Comparison of ENCODE assay signal across 8 mouse cellular contexts in the genomic region with DNA sequence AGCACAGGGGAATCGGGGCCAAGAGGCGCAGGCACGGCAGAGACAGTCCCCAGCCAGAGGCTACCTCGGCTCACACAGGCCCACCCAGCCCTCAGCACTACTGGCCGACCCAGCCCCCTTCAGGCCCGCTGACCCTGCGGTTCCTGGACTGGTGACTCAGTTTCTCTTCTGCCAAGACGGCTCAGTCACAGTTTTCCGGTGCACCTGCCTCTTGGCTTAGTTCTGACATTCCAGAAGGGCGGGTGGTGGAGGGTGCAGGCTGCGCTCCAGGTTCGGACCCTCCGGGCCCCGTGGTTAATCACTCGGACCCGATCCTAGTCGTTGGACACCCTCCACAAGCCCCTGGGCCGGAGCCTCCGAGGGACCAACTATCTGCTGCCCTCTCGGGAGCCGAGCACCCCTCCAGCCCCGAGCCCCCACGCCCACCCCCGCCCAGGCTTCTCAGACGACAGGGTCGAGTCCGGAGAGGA. TPM values are rescaled to one million over a fixed set of nuclear protein-coding genes. Genes with fewer than 3 reads are reported as not detected.
DNase-seq lines count a peak whose midpoint lies in the region; ATAC-seq and TF ChIP-seq lines count a peak whose summit lies in the region.

No protein-coding gene starts in this region.

- peak overlapping the region; percentile 89 for H3K4me3 ChIP-seq in G1E (ENCODE audit: low read depth, low read length)
- H3K4me3 ChIP-seq in embryonic facial prominence, embryonic 15.5 days (replicated peaks) = peak overlapping the region; percentile 89
- H3K4me3 ChIP-seq in midbrain, embryonic 15.5 days = peak overlapping the region; percentile 94

- peak overlapping the region; percentile 95 for H3K27ac ChIP-seq in embryonic facial prominence, embryonic 15.5 days (replicated peaks)
- peak overlapping the region; percentile 98 for H3K27ac ChIP-seq in midbrain, embryonic 15.5 days

- no peak for ATAC-seq in G1E (ENCODE audit: extremely low read depth, insufficient number of reproducible peaks, low FRiP score, poor library complexity, severe bottlenecking)
- ATAC-seq in embryonic facial prominence, embryonic 15.5 days (ENCODE audit: insufficient number of reproducible peaks, low FRiP score, low TSS enrichment, low read depth) = 0 out of 2 replicates have a peak, but pooled peaks have one; percentile 29
- peak; percentile 67 for ATAC-seq in midbrain, embryonic 15.5 days (replicated peaks)

- TF ChIP-seq CTCF in G1E (IDR thresholded peaks at IDR 0.05; ENCODE audit: low read depth, low read length) = no peak

- peak overlapping the region; percentile 98 for H3K9ac ChIP-seq in embryonic facial prominence, embryonic 15.5 days
- H3K9ac ChIP-seq in midbrain, embryonic 15.5 days = peak overlapping the region; percentile 98

- peak; percentile 24 for DNase-seq in kidney, adult 18-20 months
- DNase-seq in kidney, postnatal 4 days = no peak
- no peak for DNase-seq in G1E (ENCODE audit: low spot score)
- peak; percentile 37 for DNase-seq in kidney, adult 9 months
- DNase-seq in spleen, adult 12 weeks (ENCODE audit: low spot score) = no peak
- no peak for DNase-seq in right cerebral cortex, postnatal 25 days

- peaks cover 43% of the 10 kb centered on the region for H3K36me3 ChIP-seq in G1E (replicated peaks)
- peaks cover 32% of the 10 kb centered on the region for H3K36me3 ChIP-seq in embryonic facial prominence, embryonic 15.5 days
- H3K36me3 ChIP-seq in midbrain, embryonic 15.5 days (replicated peaks) = peaks cover 26% of the 10 kb centered on the region

- no peaks in the 10 kb centered on the region for H3K27me3 ChIP-seq in G1E (ENCODE audit: insufficient read depth, low read length)
- no peaks in the 10 kb centered on the region for H3K27me3 ChIP-seq in embryonic facial prominence, embryonic 15.5 days
- no peaks in the 10 kb centered on the region for H3K27me3 ChIP-seq in midbrain, embryonic 15.5 days (replicated peaks)

- under 1% methylated on average over 27 of the region's 27 CpGs for WGBS in embryonic facial prominence, embryonic 15.5 days
- WGBS in midbrain, embryonic 15.5 days = 1% methylated on average over 27 of the region's 27 CpGs

- peaks cover 52% of the 10 kb centered on the region for H3K4me1 ChIP-seq in G1E (ENCODE audit: insufficient read depth, low read depth, low read length)
- peaks cover 28% of the 10 kb centered on the region for H3K4me1 ChIP-seq in embryonic facial prominence, embryonic 15.5 days
- H3K4me1 ChIP-seq in midbrain, embryonic 15.5 days = peaks cover 26% of the 10 kb centered on the region

- H3K9me3 ChIP-seq in G1E (replicated peaks) = no peaks in the 10 kb centered on the region
- H3K9me3 ChIP-seq in embryonic facial prominence, embryonic 15.5 days (replicated peaks) = no peaks in the 10 kb centered on the region
- H3K9me3 ChIP-seq in midbrain, embryonic 15.5 days = no peaks in the 10 kb centered on the region

- peak overlapping the region; percentile 71 for H3K4me2 ChIP-seq in embryonic facial prominence, embryonic 15.5 days (replicated peaks)
- peak overlapping the region; percentile 94 for H3K4me2 ChIP-seq in midbrain, embryonic 15.5 days

RNA-seq across cellular contexts. Expression of a gene that starts 0.7 kb away (rescaled TPM):
- total RNA-seq in G1E (2014; fragmentation: Nextera tagmentation) = 24.0 and 24.6 TPM in 2 replicates
- total RNA-seq in G1E (2017) = 8.3 and 8.9 TPM in 2 replicates
- polyA plus RNA-seq in G1E (2012) = 55.6 and 61.5 TPM in 2 replicates
- 54.2 and 60.4 TPM in 2 replicates for polyA plus RNA-seq in embryonic facial prominence, embryonic 15.5 days (2015; fragmentation: Nextera tagmentation; extraction: Ambion mirVana)
- polyA plus RNA-seq in midbrain, embryonic 15.5 days (2015; fragmentation: Nextera tagmentation; extraction: Ambion mirVana) = 84.3 and 87.0 TPM in 2 replicates

RNA-seq across cellular contexts. Expression of a gene that starts 11.6 kb away (rescaled TPM):
- total RNA-seq in G1E (2014; fragmentation: Nextera tagmentation) = 0.29 TPM in 1 of 2 replicates, not detected in the other
- total RNA-seq in G1E (2017) = not detected in 2 replicates
- polyA plus RNA-seq in G1E (2012) = 0.02 TPM in 1 of 2 replicates, not detected in the other
- polyA plus RNA-seq in embryonic facial prominence, embryonic 15.5 days (2015; fragmentation: Nextera tagmentation; extraction: Ambion mirVana) = 103 and 140 TPM in 2 replicates
- 0.34 and 0.58 TPM in 2 replicates for polyA plus RNA-seq in midbrain, embryonic 15.5 days (2015; fragmentation: Nextera tagmentation; extraction: Ambion mirVana)

RNA-seq across cellular contexts. Expression of a gene that starts 12.6 kb away (rescaled TPM):
- 89.3 and 123 TPM in 2 replicates for total RNA-seq in G1E (2014; fragmentation: Nextera tagmentation)
- 80.3 and 81.9 TPM in 2 replicates for total RNA-seq in G1E (2017)
- polyA plus RNA-seq in G1E (2012) = 59.4 and 126 TPM in 2 replicates
- polyA plus RNA-seq in embryonic facial prominence, embryonic 15.5 days (2015; fragmentation: Nextera tagmentation; extraction: Ambion mirVana) = 129 and 130 TPM in 2 replicates
- polyA plus RNA-seq in midbrain, embryonic 15.5 days (2015; fragmentation: Nextera tagmentation; extraction: Ambion mirVana) = 133 and 137 TPM in 2 replicates

RNA-seq across cellular contexts. Expression of a gene that starts 28.7 kb away (rescaled TPM):
- total RNA-seq in G1E (2014; fragmentation: Nextera tagmentation) (301 and 400 TPM in 2 replicates), G1E (2017) (27.8 and 32.0 TPM in 2 replicates)
- 843 and 964 TPM in 2 replicates for polyA plus RNA-seq in G1E (2012)
- polyA plus RNA-seq in embryonic facial prominence, embryonic 15.5 days (2015; fragmentation: Nextera tagmentation; extraction: Ambion mirVana) = 52.1 and 58.0 TPM in 2 replicates
- 75.9 and 83.6 TPM in 2 replicates for polyA plus RNA-seq in midbrain, embryonic 15.5 days (2015; fragmentation: Nextera tagmentation; extraction: Ambion mirVana)

RNA-seq across cellular contexts. Expression of a gene that starts 46.0 kb away (rescaled TPM):
- total RNA-seq in G1E (2014; fragmentation: Nextera tagmentation) = 1.7 and 2.9 TPM in 2 replicates
- 16.0 and 16.1 TPM in 2 replicates for total RNA-seq in G1E (2017)
- polyA plus RNA-seq in G1E (2012) = 21.7 and 28.3 TPM in 2 replicates
- 36.2 and 38.1 TPM in 2 replicates for polyA plus RNA-seq in embryonic facial prominence, embryonic 15.5 days (2015; fragmentation: Nextera tagmentation; extraction: Ambion mirVana)
- polyA plus RNA-seq in midbrain, embryonic 15.5 days (2015; fragmentation: Nextera tagmentation; extraction: Ambion mirVana) = 26.0 and 28.7 TPM in 2 replicates

Comparison
In these comparisons a context has a peak if more than half of its experiments do, and no peak if none do; other contexts are left out.
1. DNase-seq: peak in kidney, adult 18-20 months (single experiment) and kidney, adult 9 months (single experiment); none in kidney, postnatal 4 days (0 of 2), G1E (single experiment), spleen, adult 12 weeks (single experiment) and right cerebral cortex, postnatal 25 days (single experiment).
2. RNA of a gene that starts 11.6 kb away (polyA plus RNA-seq): 103 to 140 TPM in embryonic facial prominence, embryonic 15.5 days; 0.34 to 0.58 TPM in midbrain, embryonic 15.5 days and 0.02 TPM in G1E; every median in the first group is over 10 times any median in the second.
3. Peak in every context shown above with its lines, with median percentiles within 50 percentile points of each other: H3K4me3 ChIP-seq.